Mouse (Mus musculus): ENCODE data around the gene Gm20388. TPM values are rescaled to one million over a fixed set of nuclear protein-coding genes. Genes with fewer than 3 reads are reported as not detected.

The Gm20388 gene
- polyA plus RNA-seq, 1 experiment from 2014 or later = not detected

DNA sequence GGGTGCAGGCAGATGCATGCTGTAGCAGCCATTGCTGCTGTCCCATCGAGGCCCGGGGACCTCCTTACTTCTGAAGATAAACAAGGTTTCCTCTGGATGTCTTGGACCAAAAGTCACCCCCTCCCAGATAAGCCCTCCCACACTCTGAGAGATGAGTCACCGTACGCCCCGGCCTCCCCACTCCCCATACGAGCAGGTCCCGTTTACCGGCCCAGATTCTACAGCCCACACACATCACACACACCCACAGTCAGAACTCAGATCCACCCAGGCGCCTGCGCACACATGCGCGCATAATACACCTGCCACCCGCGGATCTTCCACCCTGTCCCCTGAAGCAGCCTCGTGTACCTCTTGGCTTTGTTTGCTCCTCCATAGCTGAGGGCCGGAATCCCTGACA is 1823.6 kb downstream of the Gm20388 start:
- Histone ChIP-seq H3K9me3 (replicated peaks) (no peaks in the 10 kb centered on the region), H3K4me1 (no peaks in the 10 kb centered on the region), H3K27me3 (replicated peaks) (peaks cover 55% of the 10 kb centered on the region), H3K4me2 (no peak overlapping the region), H3K27ac (no peak overlapping the region), H3K9ac (no peak overlapping the region), H3K4me3 (no peak overlapping the region), H3K36me3 (no peaks in the 10 kb centered on the region)
- 74% methylated on average over 16 of the region's 16 CpGs for WGBS (ENCODE audit: insufficient replicate concordance)
- no peak for ATAC-seq

- no peaks in the 10 kb centered on the region for H3K4me1 ChIP-seq
- no peaks in the 10 kb centered on the region for H3K9me3 ChIP-seq (replicated peaks)
- H3K27ac ChIP-seq = no peak overlapping the region
- WGBS (ENCODE audit: insufficient replicate concordance) = 9% methylated on average over 7 of the region's 7 CpGs
- H3K9ac ChIP-seq = no peak overlapping the region
- ATAC-seq = no peak
- H3K4me3 ChIP-seq = no peak overlapping the region
- peaks cover 36% of the 10 kb centered on the region for H3K27me3 ChIP-seq (replicated peaks)
- H3K36me3 ChIP-seq = no peaks in the 10 kb centered on the region
- H3K4me2 ChIP-seq = no peak overlapping the region
These were observed 1825.6 kb downstream of the Gm20388 start for GRCm38 (mm10) chr8:121736236-121736635.

DNA sequence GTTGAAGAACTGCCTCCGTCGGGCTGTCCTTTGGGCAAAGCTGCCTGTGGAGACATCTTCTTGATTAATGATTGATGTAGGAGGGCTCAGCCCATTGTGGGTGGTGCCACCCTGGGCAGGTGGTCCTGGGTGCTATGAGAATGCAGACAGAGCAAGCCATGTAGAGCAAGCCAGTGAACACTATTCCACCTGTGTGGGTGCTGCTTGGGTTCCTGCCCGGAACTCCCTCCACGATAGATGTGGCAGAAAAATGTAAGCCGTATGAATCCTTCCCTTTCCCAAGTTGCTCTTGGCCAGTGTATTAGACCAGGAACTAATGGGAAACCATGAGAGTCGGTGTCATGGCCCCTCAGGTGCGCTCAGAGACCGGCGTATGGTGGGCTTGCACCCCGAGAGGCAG is 1830.1 kb downstream of the Gm20388 start:
- ATAC-seq = no peak
- H3K27me3 ChIP-seq (replicated peaks) = 0 out of 2 replicates have a peak, but pooled peaks cover 3% of the 10 kb centered on the region
- H3K27ac ChIP-seq = no peak overlapping the region
- no peaks in the 10 kb centered on the region for H3K36me3 ChIP-seq
- WGBS (ENCODE audit: insufficient replicate concordance) = 75% methylated on average over 10 of the region's 10 CpGs
- H3K9me3 ChIP-seq (replicated peaks) = no peaks in the 10 kb centered on the region
- H3K4me2 ChIP-seq = no peak overlapping the region
- H3K9ac ChIP-seq = no peak overlapping the region
- no peaks in the 10 kb centered on the region for H3K4me1 ChIP-seq
- no peak overlapping the region for H3K4me3 ChIP-seq

GRCm38 (mm10) chr8:121749501-121749900 is 1838.9 kb downstream of the Gm20388 start:
- H3K9me3 ChIP-seq (replicated peaks) = peaks cover 12% of the 10 kb centered on the region
- no peak overlapping the region for H3K27ac ChIP-seq
- H3K9ac ChIP-seq = no peak overlapping the region
- 59% methylated on average over 9 of the region's 9 CpGs for WGBS (ENCODE audit: insufficient replicate concordance)
- no peaks in the 10 kb centered on the region for H3K36me3 ChIP-seq
- no peak overlapping the region for H3K4me3 ChIP-seq
- no peaks in the 10 kb centered on the region for H3K4me1 ChIP-seq
- ATAC-seq = no peak
- H3K4me2 ChIP-seq = no peak overlapping the region
- H3K27me3 ChIP-seq (replicated peaks) = peaks cover 44% of the 10 kb centered on the region

GRCm38 (mm10) chr8:121750512-121750911 is 1839.9 kb downstream of the Gm20388 start:
- 28% methylated on average over 3 of the region's 3 CpGs for WGBS (ENCODE audit: insufficient replicate concordance)
- Histone ChIP-seq H3K4me1 (no peaks in the 10 kb centered on the region), H3K27me3 (replicated peaks) (peaks cover 54% of the 10 kb centered on the region), H3K9ac (no peak overlapping the region), H3K4me2 (no peak overlapping the region), H3K27ac (no peak overlapping the region), H3K36me3 (no peaks in the 10 kb centered on the region), H3K9me3 (replicated peaks) (peaks cover 12% of the 10 kb centered on the region), H3K4me3 (no peak overlapping the region)
- no peak for ATAC-seq

DNA sequence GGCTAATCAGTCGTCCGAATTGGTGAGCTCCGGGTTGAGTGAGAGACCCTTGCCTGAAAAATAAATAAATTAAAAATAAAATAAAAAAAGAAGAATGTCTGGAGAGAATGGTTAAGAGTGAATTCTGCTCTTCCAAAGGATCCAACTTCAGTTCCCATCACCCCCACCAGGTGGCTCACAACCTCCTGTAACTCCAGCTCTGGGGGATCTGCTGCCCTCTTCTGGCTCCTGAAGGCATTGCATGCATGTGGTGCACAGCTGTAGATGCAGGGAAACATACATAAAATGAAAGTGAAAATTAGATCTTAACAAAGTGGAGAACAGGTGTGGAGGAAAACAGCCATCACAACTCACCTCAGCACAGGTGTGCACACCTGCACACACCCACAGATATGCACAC is 1840.8 kb downstream of the Gm20388 start:
- H3K27me3 ChIP-seq (replicated peaks) = peaks cover 48% of the 10 kb centered on the region
- H3K4me3 ChIP-seq = no peak overlapping the region
- H3K36me3 ChIP-seq = no peaks in the 10 kb centered on the region
- no peak overlapping the region for H3K27ac ChIP-seq
- ATAC-seq = no peak
- H3K4me1 ChIP-seq = no peaks in the 10 kb centered on the region
- H3K4me2 ChIP-seq = no peak overlapping the region
- WGBS (ENCODE audit: insufficient replicate concordance) = 25% methylated on average over 3 of the region's 3 CpGs
- H3K9me3 ChIP-seq (replicated peaks) = peaks cover 12% of the 10 kb centered on the region
- H3K9ac ChIP-seq = no peak overlapping the region

GRCm38 (mm10) chr8:121758470-121758869 is 1847.8 kb downstream of the Gm20388 start:
- H3K27ac ChIP-seq = no peak overlapping the region
- H3K9me3 ChIP-seq (replicated peaks) = no peaks in the 10 kb centered on the region
- WGBS (ENCODE audit: insufficient replicate concordance) = 54% methylated on average over 12 of the region's 12 CpGs
- no peak overlapping the region for H3K9ac ChIP-seq
- H3K4me1 ChIP-seq = no peaks in the 10 kb centered on the region
- no peak overlapping the region for H3K4me3 ChIP-seq
- no peak for ATAC-seq
- H3K36me3 ChIP-seq = no peaks in the 10 kb centered on the region
- H3K4me2 ChIP-seq = no peak overlapping the region
- peaks cover 37% of the 10 kb centered on the region for H3K27me3 ChIP-seq (replicated peaks)

- Histone ChIP-seq H3K36me3 (no peaks in the 10 kb centered on the region), H3K9ac (no peak overlapping the region), H3K4me2 (no peak overlapping the region), H3K27me3 (replicated peaks) (peaks cover 19% of the 10 kb centered on the region; the same call in 1 of the 2 replicates), H3K27ac (no peak overlapping the region), H3K9me3 (replicated peaks) (no peaks in the 10 kb centered on the region), H3K4me1 (no peaks in the 10 kb centered on the region), H3K4me3 (no peak overlapping the region)
- no peak for ATAC-seq
- 62% methylated on average over 7 of the region's 7 CpGs for WGBS (ENCODE audit: insufficient replicate concordance)
These were observed 1849.8 kb downstream of the Gm20388 start for GRCm38 (mm10) chr8:121760484-121760883.

DNA sequence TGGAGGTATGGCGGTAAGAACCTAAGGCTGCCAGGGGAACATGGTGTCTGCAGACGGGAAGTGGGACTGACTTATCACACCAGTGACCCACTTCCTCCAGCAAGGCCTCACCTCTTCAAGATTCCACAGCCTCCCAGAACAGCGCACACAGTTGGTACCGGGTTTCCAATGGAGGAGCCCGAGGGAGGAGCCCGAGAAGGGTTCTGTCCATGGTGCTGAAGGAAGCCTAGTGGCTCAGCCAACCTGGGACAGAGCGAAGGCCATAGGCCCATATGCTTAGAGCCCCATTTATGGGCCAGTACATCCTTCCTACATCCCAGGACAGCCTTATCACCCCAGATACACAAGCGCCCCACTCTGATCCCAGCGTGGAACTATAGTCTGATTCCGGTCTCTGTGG is 1850.8 kb downstream of the Gm20388 start:
- Histone ChIP-seq H3K4me2 (no peak overlapping the region), H3K4me1 (no peaks in the 10 kb centered on the region), H3K36me3 (no peaks in the 10 kb centered on the region), H3K4me3 (no peak overlapping the region), H3K9me3 (replicated peaks) (no peaks in the 10 kb centered on the region), H3K27ac (no peak overlapping the region), H3K9ac (no peak overlapping the region), H3K27me3 (replicated peaks) (peaks cover 19% of the 10 kb centered on the region; the same call in 1 of the 2 replicates)
- ATAC-seq = no peak
- WGBS (ENCODE audit: insufficient replicate concordance) = 24% methylated on average over 10 of the region's 10 CpGs

GRCm38 (mm10) chr8:121762999-121763699 is 1852.5 kb downstream of the Gm20388 start:
- H3K9me3 ChIP-seq (replicated peaks) = no peaks in the 10 kb centered on the region
- H3K9ac ChIP-seq = no peak overlapping the region
- H3K4me2 ChIP-seq = no peak overlapping the region
- WGBS (ENCODE audit: insufficient replicate concordance) = 42% methylated on average over 7 of the region's 7 CpGs
- peaks cover 19% of the 10 kb centered on the region; the same call in 1 of the 2 replicates for H3K27me3 ChIP-seq (replicated peaks)
- H3K4me3 ChIP-seq = no peak overlapping the region
- no peaks in the 10 kb centered on the region for H3K36me3 ChIP-seq
- H3K4me1 ChIP-seq = no peaks in the 10 kb centered on the region
- no peak overlapping the region for H3K27ac ChIP-seq
- no peak for ATAC-seq

GRCm38 (mm10) chr8:121763700-121764013 is 1853.0 kb downstream of the Gm20388 start:
- ATAC-seq = no peak
- no peak overlapping the region for H3K9ac ChIP-seq
- H3K27me3 ChIP-seq (replicated peaks) = peaks cover 19% of the 10 kb centered on the region; the same call in 1 of the 2 replicates
- no peak overlapping the region for H3K4me3 ChIP-seq
- H3K9me3 ChIP-seq (replicated peaks) = no peaks in the 10 kb centered on the region
- no peaks in the 10 kb centered on the region for H3K4me1 ChIP-seq
- H3K36me3 ChIP-seq = no peaks in the 10 kb centered on the region
- no peak overlapping the region for H3K4me2 ChIP-seq
- 62% methylated on average over 9 of the region's 9 CpGs for WGBS (ENCODE audit: insufficient replicate concordance)
- H3K27ac ChIP-seq = no peak overlapping the region

- no peaks in the 10 kb centered on the region for H3K9me3 ChIP-seq (replicated peaks)
- H3K4me3 ChIP-seq = no peak overlapping the region
- no peak for ATAC-seq
- H3K36me3 ChIP-seq = no peaks in the 10 kb centered on the region
- no peak overlapping the region for H3K4me2 ChIP-seq
- H3K27ac ChIP-seq = no peak overlapping the region
- WGBS (ENCODE audit: insufficient replicate concordance) = 60% methylated on average over 7 of the region's 7 CpGs
- H3K4me1 ChIP-seq = no peaks in the 10 kb centered on the region
- H3K27me3 ChIP-seq (replicated peaks) = peaks cover 10% of the 10 kb centered on the region; the same call in 1 of the 2 replicates
- H3K9ac ChIP-seq = no peak overlapping the region
These were observed 1855.0 kb downstream of the Gm20388 start for GRCm38 (mm10) chr8:121765594-121766138.

Measured in liver, embryonic 12.5 days (tissue).